Mouse (Mus musculus) lung, postnatal 0 days (tissue): ENCODE data around the gene Alox12e. TPM values are rescaled to one million over a fixed set of nuclear protein-coding genes. Genes with fewer than 3 reads are reported as not detected.

ENCODE experiments used
- ATAC-seq: fragments of 200-750 bp; cut with Nextera tagmentation; 2 replicates; pipeline ENCODE4 v1.8.0; 2017; ENCODE audit warnings: moderate library complexity
- DNase-seq: peaks from one replicate; pipeline ENCODE4 v3.0.0-alpha.2; 2016; ENCODE audit warnings: low spot score
- H3K27ac ChIP-seq: fragments of 300-500 bp; sonication (generic); 2 replicates; pipeline ENCODE4 v1.5.1; 2014; ENCODE audit warnings: antibody characterized with exemption, mild to moderate bottlenecking, low read length, mixed read lengths
- H3K27me3 ChIP-seq: fragments of 300-500 bp; sonication (generic); replicated peaks from 2 replicates; pipeline ENCODE4 v1.6.1; 2014; ENCODE audit warnings: low read length, mixed read lengths; ENCODE audit not compliant: insufficient read depth
- H3K36me3 ChIP-seq: fragments of 300-500 bp; sonication (generic); 2 replicates; pipeline ENCODE4 v1.6.1; 2014; ENCODE audit warnings: low read length, mixed read lengths; ENCODE audit not compliant: insufficient read depth
- H3K4me1 ChIP-seq: fragments of 300-500 bp; sonication (generic); 2 replicates; pipeline ENCODE4 v1.6.1; 2014; ENCODE audit warnings: antibody characterized with exemption, low read depth, low read length, mixed read lengths; ENCODE audit not compliant: insufficient read depth
- H3K4me2 ChIP-seq: fragments of 300-500 bp; sonication (generic); replicated peaks from 2 replicates; pipeline ENCODE4 v1.6.1; 2014; ENCODE audit warnings: low read depth, mild to moderate bottlenecking, low read length, moderate library complexity, mixed read lengths
- H3K4me3 ChIP-seq: fragments of 300-500 bp; sonication (generic); 2 replicates; pipeline ENCODE4 v1.5.1; 2014; ENCODE audit warnings: low read depth, low read length
- H3K9ac ChIP-seq: fragments of 300-500 bp; sonication (generic); replicated peaks from 2 replicates; pipeline ENCODE4 v1.6.1; 2014; ENCODE audit warnings: low read depth, mild to moderate bottlenecking
- H3K9me3 ChIP-seq: fragments of 300-500 bp; sonication (generic); 2 replicates; pipeline ENCODE4 v1.6.1; 2016; ENCODE audit warnings: low read length, mixed read lengths
- CTCF ChIP-seq: IDR thresholded peaks from 2 replicates; pipeline ENCODE4 v1.5.1; 2016; ENCODE audit warnings: antibody characterized with exemption, mild to moderate bottlenecking
- EP300 ChIP-seq: IDR thresholded peaks from 2 replicates; pipeline ENCODE4 v1.6.1; 2016; ENCODE audit warnings: antibody characterized with exemption, mild to moderate bottlenecking, control low read depth
- WGBS: fragments of 180-500 bp; shearing (Covaris S2); extraction: QIAGEN DNeasy Blood & Tissue Kit; methylation state at CpG from one replicate; pipeline ENCODE4 v1.1.7; 2014; 5-methylcytosine and 5-hydroxymethylcytosine counted together
- polyA plus RNA-seq: library from polyadenylated mRNA; unstranded; fragments of >200 nt; fragmentation: Nextera tagmentation; extraction: Ambion mirVana; gene quantifications from 2 replicates; pipeline ENCODE4 v1.2.1, GENCODE M21; 2015

Gene Alox12e
- polyA plus RNA-seq, 1 experiment from 2014 or later, result 0.11 TPM

DNA sequence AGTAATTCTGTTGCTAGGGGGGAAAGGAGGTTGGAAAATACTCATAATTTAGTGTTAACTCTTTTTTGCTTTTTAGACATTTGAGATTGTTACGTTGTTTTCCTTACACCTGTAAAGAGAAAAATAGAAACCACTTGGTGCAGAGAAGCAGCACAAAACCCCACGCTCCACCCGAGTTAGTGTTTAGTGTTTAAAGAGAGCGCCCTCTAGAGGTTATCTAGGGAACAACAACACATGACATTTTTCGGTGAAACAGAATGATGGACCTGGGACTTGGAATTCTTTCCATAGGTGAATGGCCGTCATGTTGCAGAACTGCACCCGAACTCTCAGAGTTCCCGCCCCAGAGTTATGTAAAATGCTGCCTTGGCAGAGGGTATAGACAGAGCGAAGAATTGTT, 13.1 kb downstream of the Alox12e start:
- ATAC-seq, result no peak
- no peak for TF ChIP-seq EP300
- peak; percentile 80 for TF ChIP-seq CTCF
- no peak overlapping the region for H3K4me2 ChIP-seq
- no peaks in the 10 kb centered on the region for H3K36me3 ChIP-seq
- H3K4me3 ChIP-seq, result no peak overlapping the region
- no peaks in the 10 kb centered on the region for H3K4me1 ChIP-seq
- 13% methylated on average over 9 of the region's 9 CpGs for WGBS
- no peak overlapping the region for H3K27ac ChIP-seq
- DNase-seq, result peak; percentile 73
- H3K9ac ChIP-seq, result no peak overlapping the region
- H3K9me3 ChIP-seq, result no peaks in the 10 kb centered on the region
- no peaks in the 10 kb centered on the region for H3K27me3 ChIP-seq

DNA sequence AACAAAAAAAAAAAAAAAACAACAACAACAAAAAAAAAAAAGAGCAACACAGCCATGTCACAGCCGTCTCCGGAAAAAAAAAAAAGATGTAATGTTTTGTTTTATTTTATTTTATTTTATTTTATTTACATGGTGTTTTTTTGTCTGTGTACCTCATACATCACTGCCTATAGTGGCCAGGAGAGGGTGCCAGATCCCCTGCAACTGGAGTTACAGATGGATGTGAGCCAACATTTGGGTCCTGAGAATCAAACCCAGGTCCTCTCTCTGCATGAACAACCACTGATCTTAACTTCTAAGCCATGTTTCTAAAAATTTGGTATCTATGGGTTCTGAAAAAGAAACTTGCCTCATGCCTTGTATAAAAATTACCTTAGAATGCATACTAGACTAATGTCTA, 14.1 kb downstream of the Alox12e start:
- Histone ChIP-seq H3K9me3 (no peaks in the 10 kb centered on the region), H3K27ac (no peak overlapping the region), H3K9ac (no peak overlapping the region), H3K4me3 (no peak overlapping the region), H3K27me3 (no peaks in the 10 kb centered on the region), H3K4me2 (no peak overlapping the region), H3K36me3 (no peaks in the 10 kb centered on the region), H3K4me1 (no peaks in the 10 kb centered on the region)
- ATAC-seq, result no peak
- TF ChIP-seq EP300, result no peak
- TF ChIP-seq CTCF, result peak; percentile 48
- 95% methylated on average over 2 of the region's 2 CpGs for WGBS
- DNase-seq, result peak; percentile 10

DNA sequence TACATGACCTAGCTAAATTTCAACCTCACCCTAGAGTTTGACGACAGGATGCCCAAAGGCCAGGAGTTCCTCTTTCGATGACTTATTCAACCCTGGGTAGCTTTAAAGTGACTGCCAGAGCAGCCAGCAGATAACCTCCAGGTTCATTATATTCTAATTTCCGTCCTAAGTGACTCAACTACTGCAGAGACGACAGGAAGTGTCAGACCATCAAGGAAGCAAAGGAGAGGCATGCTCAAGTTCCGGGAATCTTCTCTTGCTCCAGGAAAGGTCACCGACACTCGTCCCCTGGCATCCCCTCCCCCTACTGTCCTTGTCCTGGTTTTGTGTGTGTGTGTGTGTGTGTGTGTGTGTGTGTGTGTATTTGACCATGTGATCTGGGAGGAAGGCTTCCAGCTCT, 16.3 kb downstream of the Alox12e start:
- no peak overlapping the region for H3K27ac ChIP-seq

DNA sequence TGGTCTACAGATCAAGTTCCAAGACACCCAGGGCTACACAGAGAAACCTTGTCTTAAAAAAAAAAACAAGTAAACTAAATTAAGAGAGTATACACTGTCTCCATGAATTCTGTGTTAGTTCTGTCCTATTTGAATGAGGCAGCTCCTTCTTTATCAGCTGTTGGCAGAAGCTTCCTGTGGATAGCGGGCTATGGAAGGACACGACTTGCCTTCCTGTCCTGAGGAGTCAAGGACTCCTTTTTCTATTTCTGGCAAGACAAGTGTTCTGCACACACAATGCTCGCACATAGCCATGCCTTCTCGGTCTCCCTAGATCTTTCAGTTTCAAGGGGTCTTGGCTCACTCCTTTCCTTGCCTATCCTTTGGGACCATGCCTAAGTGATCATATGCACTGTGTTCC, 20.1 kb downstream of the Alox12e start:
- Histone ChIP-seq H3K36me3 (no peaks in the 10 kb centered on the region), H3K27me3 (no peaks in the 10 kb centered on the region), H3K4me3 (no peak overlapping the region), H3K9ac (no peak overlapping the region), H3K4me1 (no peaks in the 10 kb centered on the region), H3K27ac (no peak overlapping the region), H3K9me3 (no peaks in the 10 kb centered on the region), H3K4me2 (no peak overlapping the region)
- ATAC-seq (no peak; the same call in 1 of the 2 replicates), DNase-seq (peak; percentile 37)
- 55% methylated on average over 4 of the region's 4 CpGs for WGBS
- TF ChIP-seq CTCF, result no peak
- TF ChIP-seq EP300, result peak; percentile 87

More for the DNA sequence above, 16.3 kb downstream of the Alox12e start:
- H3K4me1 ChIP-seq, result no peaks in the 10 kb centered on the region
- no peak overlapping the region for H3K4me3 ChIP-seq
- DNase-seq (peak; percentile 53), ATAC-seq (peak; percentile 62)
- no peak overlapping the region for H3K9ac ChIP-seq
- 33% methylated on average over 7 of the region's 7 CpGs for WGBS
- no peaks in the 10 kb centered on the region for H3K9me3 ChIP-seq
- no peaks in the 10 kb centered on the region for H3K36me3 ChIP-seq
- H3K4me2 ChIP-seq, result no peak overlapping the region
- TF ChIP-seq CTCF, result no peak
- TF ChIP-seq EP300, result peak; percentile 49
- no peaks in the 10 kb centered on the region for H3K27me3 ChIP-seq

DNA sequence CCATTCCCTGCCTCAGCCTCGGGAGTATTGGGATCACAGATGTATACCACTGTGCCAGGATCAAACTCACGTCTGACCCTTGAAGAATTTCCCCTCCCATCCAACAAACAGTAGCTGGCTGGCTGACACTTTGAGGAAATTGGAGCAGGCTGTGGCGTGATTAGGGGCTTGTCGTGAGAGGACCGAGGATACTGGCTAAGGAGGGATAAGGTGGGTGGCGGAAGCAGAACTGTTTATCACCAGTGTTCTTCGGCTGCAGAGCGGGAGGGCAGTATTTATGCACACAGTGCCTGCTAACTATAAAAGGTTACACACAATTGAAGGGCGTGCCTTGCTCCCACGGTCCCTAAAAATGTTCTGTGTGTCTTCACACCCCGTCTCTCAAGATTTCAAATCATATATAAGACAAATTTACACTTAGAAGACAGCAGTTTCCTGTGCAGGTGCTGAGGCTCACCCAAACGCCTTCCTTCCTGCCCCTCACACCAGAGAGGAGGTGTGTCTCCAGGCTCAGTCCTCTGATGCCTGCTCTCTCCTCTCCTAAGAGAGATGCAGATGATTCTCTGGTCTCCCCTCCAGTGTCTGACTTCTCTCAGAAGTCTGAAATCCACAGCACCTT, 24.5 kb downstream of the Alox12e start:
- no peaks in the 10 kb centered on the region for H3K27me3 ChIP-seq

DNA sequence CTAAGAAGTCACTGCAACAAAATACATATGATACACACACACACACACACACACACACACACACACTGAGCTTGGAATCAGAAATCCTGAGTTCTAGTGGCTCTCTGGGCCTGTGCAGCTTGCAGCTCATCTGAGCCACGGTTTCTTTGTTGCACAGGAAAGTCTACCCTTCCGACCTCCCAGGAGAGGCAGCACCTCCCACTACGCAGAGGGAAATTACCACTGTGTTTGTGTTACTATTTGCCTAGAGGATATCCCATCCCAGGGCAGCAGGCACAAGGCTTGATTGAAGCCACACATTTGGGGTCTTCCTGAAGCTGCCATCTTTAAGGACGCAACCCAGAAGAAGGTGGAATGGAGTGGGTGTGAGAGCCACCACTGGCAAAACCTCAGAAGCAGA, 25.0 kb downstream of the Alox12e start:
- ATAC-seq (peak; percentile 57; the same call in 1 of the 2 replicates), DNase-seq (no peak)
- H3K9ac ChIP-seq, result no peak overlapping the region
- H3K9me3 ChIP-seq, result no peaks in the 10 kb centered on the region
- no peaks in the 10 kb centered on the region for H3K27me3 ChIP-seq
- H3K4me2 ChIP-seq, result no peak overlapping the region
- TF ChIP-seq EP300 (no peak), CTCF (0 out of 2 replicates have a peak, but pooled peaks have one; percentile 5)
- no peaks in the 10 kb centered on the region for H3K36me3 ChIP-seq
- H3K27ac ChIP-seq, result no peak overlapping the region
- no peaks in the 10 kb centered on the region for H3K4me1 ChIP-seq
- H3K4me3 ChIP-seq, result no peak overlapping the region
- 29% methylated on average over 4 of the region's 4 CpGs for WGBS

More for the DNA sequence above, 24.5 kb downstream of the Alox12e start:
- peak; percentile 76 for ATAC-seq
- TF ChIP-seq EP300 (no peak; the same call in 1 of the 2 replicates), CTCF (no peak)
- Histone ChIP-seq H3K4me1 (no peaks in the 10 kb centered on the region), H3K9me3 (no peaks in the 10 kb centered on the region), H3K36me3 (no peaks in the 10 kb centered on the region), H3K9ac (no peak overlapping the region), H3K4me2 (no peak overlapping the region), H3K4me3 (no peak overlapping the region), H3K27ac (no peak overlapping the region)
- peak; percentile 17 for DNase-seq
- 21% methylated on average over 12 of the region's 12 CpGs for WGBS
